Mouse (Mus musculus): ENCODE data around the gene Auts2. TPM values are rescaled to one million over a fixed set of nuclear protein-coding genes. Genes with fewer than 3 reads are reported as not detected.

Gene Auts2
- polyA plus RNA-seq, 1 experiment from 2014 or later: 36.0 TPM

DNA sequence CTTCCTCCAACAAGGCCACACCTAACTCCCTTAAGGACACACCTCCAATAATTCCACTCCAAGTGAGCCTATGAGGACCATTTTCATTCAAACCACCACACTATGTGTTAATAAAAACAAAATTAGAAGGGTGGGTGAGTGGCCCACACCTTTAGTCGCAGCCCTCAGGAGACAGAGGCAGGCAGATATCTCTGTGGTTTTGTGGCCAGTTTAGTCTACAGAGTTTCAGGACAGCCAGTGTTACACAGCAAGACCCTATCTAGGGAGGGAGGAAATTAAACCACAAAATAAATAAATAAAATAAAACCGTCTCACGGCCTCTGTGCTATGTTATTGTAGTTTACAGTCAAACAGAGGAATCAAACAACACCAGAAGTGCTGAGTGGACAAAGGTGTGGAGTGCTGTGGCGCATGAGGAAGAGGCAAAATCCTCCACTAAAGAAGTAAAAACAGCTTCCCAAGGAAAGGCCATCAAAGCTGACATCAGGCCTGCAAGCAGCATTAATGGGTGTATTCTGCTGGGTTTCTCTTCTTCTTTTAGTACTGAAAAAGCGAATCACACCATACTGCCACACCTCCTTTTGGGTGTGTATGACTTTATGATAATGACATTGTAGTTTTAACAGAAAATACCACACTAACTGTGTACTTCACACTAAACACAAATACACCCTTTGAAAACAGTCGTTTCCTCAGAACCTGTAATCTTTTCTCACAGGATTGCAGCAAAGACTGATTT lies 109.6 kb downstream of the Auts2 start:
- Histone ChIP-seq H3K27me3 (ENCODE audit: control insufficient read depth, insufficient read depth, low read length) (no peaks in the 10 kb centered on the region), H3K9me3 (ENCODE audit: control insufficient read depth, low read length) (no peaks in the 10 kb centered on the region), H3K9ac (ENCODE audit: low read length) (no peak overlapping the region), H3K4me1 (ENCODE audit: control insufficient read depth, insufficient read depth, low read length) (peaks cover 2% of the 10 kb centered on the region; the same call in 1 of the 2 replicates), H3K27ac (ENCODE audit: low read depth, low read length) (no peak overlapping the region), H3K4me3 (ENCODE audit: low read depth, low read length) (no peak overlapping the region), H3K4me2 (no peak overlapping the region), H3K36me3 (ENCODE audit: control insufficient read depth, insufficient read depth, low read length) (no peaks in the 10 kb centered on the region)
- WGBS: 83% methylated on average over 6 of the region's 6 CpGs
- DNase-seq (ENCODE audit: low spot score, missing footprints) (no peak), ATAC-seq (ENCODE audit: low FRiP score) (no peak)

DNA sequence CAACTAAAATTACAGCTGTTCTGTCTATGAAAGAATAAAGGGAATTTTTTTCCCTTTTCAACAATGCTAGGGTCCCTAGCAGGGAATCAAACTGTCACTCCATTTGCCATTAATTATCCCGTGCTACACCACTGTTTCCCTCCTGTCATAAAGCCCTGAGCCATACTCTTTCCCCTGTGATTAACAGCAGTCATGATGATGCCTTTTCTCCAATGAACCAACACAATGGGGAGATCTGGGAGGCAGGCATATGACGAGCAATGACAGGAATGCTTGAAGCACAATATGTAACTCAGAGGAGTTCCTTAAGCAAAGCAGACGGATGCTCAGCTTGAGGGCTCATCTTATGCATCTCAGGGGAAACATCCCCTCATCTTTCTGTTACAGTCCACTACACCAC lies 113.8 kb downstream of the Auts2 start:
- Histone ChIP-seq H3K27ac (ENCODE audit: low read depth, low read length) (no peak overlapping the region), H3K4me1 (ENCODE audit: control insufficient read depth, insufficient read depth, low read length) (no peaks in the 10 kb centered on the region), H3K9ac (ENCODE audit: low read length) (no peak overlapping the region), H3K4me2 (no peak overlapping the region), H3K27me3 (ENCODE audit: control insufficient read depth, insufficient read depth, low read length) (no peaks in the 10 kb centered on the region), H3K4me3 (ENCODE audit: low read depth, low read length) (no peak overlapping the region), H3K36me3 (ENCODE audit: control insufficient read depth, insufficient read depth, low read length) (no peaks in the 10 kb centered on the region), H3K9me3 (ENCODE audit: control insufficient read depth, low read length) (no peaks in the 10 kb centered on the region)
- ATAC-seq (ENCODE audit: low FRiP score): no peak
- 77% methylated on average over 3 of the region's 3 CpGs for WGBS
- DNase-seq (ENCODE audit: low spot score, missing footprints): no peak

DNA sequence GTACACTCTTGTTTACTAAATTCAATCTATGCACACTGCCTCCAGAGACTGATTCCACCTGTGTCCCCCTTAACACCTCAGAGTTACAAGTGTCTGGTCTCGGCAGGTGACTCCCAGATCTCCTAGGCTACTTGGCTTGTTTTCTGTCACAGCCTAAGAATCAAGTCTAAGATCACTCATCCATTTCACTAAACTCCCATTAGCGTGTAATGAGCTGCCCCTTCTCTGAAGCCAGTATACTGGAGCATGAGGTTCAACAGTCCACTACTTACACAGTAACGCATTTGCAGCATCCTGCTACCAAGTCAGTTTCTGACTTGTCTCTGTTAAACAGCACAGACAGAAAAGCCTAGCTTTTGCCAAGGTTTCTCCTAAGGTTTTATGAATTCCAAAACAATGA lies 116.8 kb downstream of the Auts2 start:
- H3K4me1 ChIP-seq (ENCODE audit: control insufficient read depth, insufficient read depth, low read length): no peaks in the 10 kb centered on the region
- no peaks in the 10 kb centered on the region for H3K27me3 ChIP-seq (ENCODE audit: control insufficient read depth, insufficient read depth, low read length)
- H3K4me3 ChIP-seq (ENCODE audit: low read depth, low read length): no peak overlapping the region
- H3K9me3 ChIP-seq (ENCODE audit: control insufficient read depth, low read length): no peaks in the 10 kb centered on the region
- DNase-seq (ENCODE audit: low spot score, missing footprints) (no peak), ATAC-seq (ENCODE audit: low FRiP score) (no peak)
- no peaks in the 10 kb centered on the region for H3K36me3 ChIP-seq (ENCODE audit: control insufficient read depth, insufficient read depth, low read length)
- WGBS: 76% methylated on average over 3 of the region's 3 CpGs
- no peak overlapping the region for H3K27ac ChIP-seq (ENCODE audit: low read depth, low read length)
- H3K9ac ChIP-seq (ENCODE audit: low read length): no peak overlapping the region
- no peak overlapping the region for H3K4me2 ChIP-seq

DNA sequence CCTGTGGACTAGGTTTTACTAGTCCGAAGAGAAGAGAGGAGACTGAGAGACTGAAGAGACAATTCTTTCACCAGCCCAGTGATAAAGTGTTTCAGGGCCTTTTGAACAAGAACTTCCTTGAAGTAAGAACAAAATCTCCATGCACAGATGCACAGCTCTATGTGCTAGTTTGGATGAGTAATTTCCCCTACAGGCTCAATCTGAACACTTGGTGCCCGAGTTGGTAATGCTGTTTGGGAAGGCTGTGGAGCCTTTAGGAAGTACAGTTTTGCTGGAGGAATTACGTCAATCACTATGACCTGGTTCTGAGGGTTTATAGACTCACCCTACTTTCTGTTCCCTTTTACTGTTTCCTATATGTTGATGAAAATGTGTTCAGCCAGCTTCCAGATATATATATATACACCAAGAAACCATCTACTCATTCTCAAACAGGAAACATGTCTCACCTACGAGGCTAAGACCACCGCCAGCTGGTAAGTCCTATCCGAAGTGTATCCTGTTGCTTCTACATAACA lies 117.3 kb downstream of the Auts2 start:
- Histone ChIP-seq H3K27me3 (ENCODE audit: control insufficient read depth, insufficient read depth, low read length) (no peaks in the 10 kb centered on the region), H3K4me1 (ENCODE audit: control insufficient read depth, insufficient read depth, low read length) (no peaks in the 10 kb centered on the region), H3K4me2 (no peak overlapping the region), H3K4me3 (ENCODE audit: low read depth, low read length) (no peak overlapping the region), H3K9ac (ENCODE audit: low read length) (no peak overlapping the region), H3K9me3 (ENCODE audit: control insufficient read depth, low read length) (no peaks in the 10 kb centered on the region), H3K36me3 (ENCODE audit: control insufficient read depth, insufficient read depth, low read length) (no peaks in the 10 kb centered on the region), H3K27ac (ENCODE audit: low read depth, low read length) (no peak overlapping the region)
- DNase-seq (ENCODE audit: low spot score, missing footprints) (no peak), ATAC-seq (ENCODE audit: low FRiP score) (no peak)
- WGBS: 85% methylated on average over 6 of the region's 6 CpGs

DNA sequence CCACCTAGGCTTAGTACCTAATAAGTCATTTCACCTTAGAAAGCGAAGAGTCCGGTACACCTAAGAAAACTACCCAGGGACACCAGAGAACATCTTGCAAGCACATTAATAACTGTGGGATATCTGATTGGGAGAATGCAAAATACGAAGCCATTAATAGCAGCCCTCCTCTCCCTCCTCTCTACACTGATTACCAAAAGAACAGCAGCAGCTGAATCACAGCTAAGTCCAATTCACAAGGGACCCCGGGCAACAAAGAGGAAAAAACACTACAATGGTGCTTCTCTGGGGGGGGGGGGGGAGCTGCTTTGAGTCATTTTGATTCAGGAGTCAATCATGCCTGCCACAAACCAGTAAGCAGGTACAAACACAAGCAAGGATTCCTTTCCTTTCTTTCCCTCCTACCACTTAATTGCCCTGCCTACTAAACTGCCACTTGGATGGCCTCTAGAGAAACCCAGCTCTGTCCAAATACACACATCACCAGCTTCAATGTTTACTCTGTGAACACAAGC lies 132.7 kb downstream of the Auts2 start:
- DNase-seq (ENCODE audit: low spot score, missing footprints) (peak; percentile 89), ATAC-seq (ENCODE audit: low FRiP score) (peak; percentile 24; the same call in 1 of the 2 replicates)
- Histone ChIP-seq H3K27ac (ENCODE audit: low read depth, low read length) (peak overlapping the region; percentile 15; the same call in 1 of the 2 replicates), H3K9me3 (ENCODE audit: control insufficient read depth, low read length) (no peaks in the 10 kb centered on the region), H3K4me1 (ENCODE audit: control insufficient read depth, insufficient read depth, low read length) (peaks cover 20% of the 10 kb centered on the region), H3K9ac (ENCODE audit: low read length) (no peak overlapping the region), H3K4me2 (no peak overlapping the region; the same call in 1 of the 2 replicates), H3K36me3 (ENCODE audit: control insufficient read depth, insufficient read depth, low read length) (no peaks in the 10 kb centered on the region), H3K4me3 (ENCODE audit: low read depth, low read length) (no peak overlapping the region), H3K27me3 (ENCODE audit: control insufficient read depth, insufficient read depth, low read length) (no peaks in the 10 kb centered on the region)
- WGBS: 35% methylated on average over 4 of the region's 4 CpGs

DNA sequence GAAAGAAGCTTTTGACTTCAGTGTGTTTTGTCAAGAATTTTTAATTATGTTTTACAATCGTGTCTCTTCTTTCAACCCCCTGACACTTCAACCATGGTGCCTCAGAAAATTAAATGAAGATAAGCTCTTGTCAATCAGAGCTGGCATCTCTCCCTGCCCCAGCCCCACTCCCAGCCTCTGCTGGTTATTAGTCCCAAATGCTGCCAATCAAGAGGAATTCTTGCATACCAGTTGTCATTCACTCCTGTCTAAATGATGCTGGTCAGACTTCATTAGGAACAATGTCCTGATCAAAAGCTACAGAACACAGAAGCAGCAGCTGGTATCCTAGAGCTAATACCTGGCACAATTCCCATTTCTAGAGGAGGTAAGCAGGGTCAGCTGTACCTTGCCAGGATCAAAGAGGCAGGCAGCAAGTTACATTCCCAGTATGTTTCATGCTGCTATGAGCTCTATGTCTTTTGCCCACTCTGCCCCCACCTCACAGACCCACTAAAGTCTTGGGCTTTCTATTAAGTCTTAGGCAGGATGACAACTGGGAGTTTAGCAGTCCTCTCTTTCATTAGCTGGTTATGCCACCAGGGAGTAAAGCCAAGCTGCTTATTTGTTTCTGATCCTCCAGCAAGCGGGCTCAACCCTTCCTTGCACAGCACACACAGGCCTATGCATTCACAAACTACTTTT lies 134.1 kb downstream of the Auts2 start:
- H3K9me3 ChIP-seq (ENCODE audit: control insufficient read depth, low read length): no peaks in the 10 kb centered on the region
- no peak overlapping the region for H3K27ac ChIP-seq (ENCODE audit: low read depth, low read length)
- H3K9ac ChIP-seq (ENCODE audit: low read length): no peak overlapping the region
- peak; percentile 44 for ATAC-seq (ENCODE audit: low FRiP score)
- peaks cover 20% of the 10 kb centered on the region for H3K4me1 ChIP-seq (ENCODE audit: control insufficient read depth, insufficient read depth, low read length)
- H3K27me3 ChIP-seq (ENCODE audit: control insufficient read depth, insufficient read depth, low read length): no peaks in the 10 kb centered on the region
- no peak overlapping the region for H3K4me2 ChIP-seq
- no peaks in the 10 kb centered on the region for H3K36me3 ChIP-seq (ENCODE audit: control insufficient read depth, insufficient read depth, low read length)
- H3K4me3 ChIP-seq (ENCODE audit: low read depth, low read length): no peak overlapping the region
- WGBS: 20% methylated on average over 2 of the region's 2 CpGs
- no peak for DNase-seq (ENCODE audit: low spot score, missing footprints)

DNA sequence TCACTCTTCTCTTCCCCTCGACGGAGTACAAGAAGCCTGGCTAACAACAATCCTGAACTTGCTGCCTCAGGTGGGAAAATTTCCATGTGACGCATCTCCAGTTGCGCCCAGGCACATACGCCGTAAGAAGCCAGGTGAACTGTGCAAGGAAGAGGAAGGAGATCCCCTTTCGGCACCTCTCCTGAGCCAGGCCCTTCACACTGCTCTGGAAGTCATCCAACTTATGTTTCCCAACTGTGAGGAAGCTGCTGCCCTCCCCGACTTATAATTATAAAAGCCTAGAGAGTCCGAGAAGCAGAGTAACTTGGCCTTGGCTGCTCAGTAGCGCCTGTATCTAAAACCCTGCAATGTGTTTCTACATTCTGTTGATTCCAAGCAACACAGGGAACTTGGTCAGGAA lies 142.6 kb downstream of the Auts2 start:
- ATAC-seq (ENCODE audit: low FRiP score) (no peak), DNase-seq (ENCODE audit: low spot score, missing footprints) (no peak)
- no peak overlapping the region for H3K27ac ChIP-seq (ENCODE audit: low read depth, low read length)
- no peaks in the 10 kb centered on the region for H3K27me3 ChIP-seq (ENCODE audit: control insufficient read depth, insufficient read depth, low read length)
- H3K9ac ChIP-seq (ENCODE audit: low read length): no peak overlapping the region
- H3K4me2 ChIP-seq: no peak overlapping the region
- H3K9me3 ChIP-seq (ENCODE audit: control insufficient read depth, low read length): no peaks in the 10 kb centered on the region
- H3K4me1 ChIP-seq (ENCODE audit: control insufficient read depth, insufficient read depth, low read length): peaks cover 19% of the 10 kb centered on the region
- H3K4me3 ChIP-seq (ENCODE audit: low read depth, low read length): no peak overlapping the region
- no peaks in the 10 kb centered on the region for H3K36me3 ChIP-seq (ENCODE audit: control insufficient read depth, insufficient read depth, low read length)
- 89% methylated on average over 10 of the region's 10 CpGs for WGBS

DNA sequence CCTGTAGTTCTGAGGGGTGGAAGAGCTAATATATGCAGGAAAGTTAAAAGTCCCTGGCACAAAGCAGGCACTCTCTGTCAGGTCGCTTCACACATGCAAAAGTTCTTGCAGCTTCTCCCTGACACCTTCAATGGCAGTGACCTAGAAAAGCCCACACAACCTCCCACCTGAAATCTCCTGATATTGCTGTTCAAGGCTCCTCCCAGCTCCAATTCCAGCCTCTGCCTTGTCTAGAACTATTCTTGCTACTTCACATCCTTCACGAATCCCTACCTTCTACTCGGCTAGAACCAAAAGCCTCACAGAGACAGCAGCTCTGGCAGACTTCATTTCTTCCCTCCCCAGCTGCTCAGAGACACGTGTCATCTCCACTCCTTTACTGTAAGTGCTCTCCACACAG lies 143.7 kb downstream of the Auts2 start:
- ATAC-seq (ENCODE audit: low FRiP score) (no peak), DNase-seq (ENCODE audit: low spot score, missing footprints) (no peak)
- H3K27ac ChIP-seq (ENCODE audit: low read depth, low read length): no peak overlapping the region
- no peak overlapping the region for H3K4me2 ChIP-seq
- H3K4me3 ChIP-seq (ENCODE audit: low read depth, low read length): no peak overlapping the region
- no peaks in the 10 kb centered on the region for H3K27me3 ChIP-seq (ENCODE audit: control insufficient read depth, insufficient read depth, low read length)
- 52% methylated on average over 4 of the region's 4 CpGs for WGBS
- peaks cover 24% of the 10 kb centered on the region for H3K4me1 ChIP-seq (ENCODE audit: control insufficient read depth, insufficient read depth, low read length)
- no peaks in the 10 kb centered on the region for H3K36me3 ChIP-seq (ENCODE audit: control insufficient read depth, insufficient read depth, low read length)
- H3K9ac ChIP-seq (ENCODE audit: low read length): no peak overlapping the region
- H3K9me3 ChIP-seq (ENCODE audit: control insufficient read depth, low read length): no peaks in the 10 kb centered on the region

DNA sequence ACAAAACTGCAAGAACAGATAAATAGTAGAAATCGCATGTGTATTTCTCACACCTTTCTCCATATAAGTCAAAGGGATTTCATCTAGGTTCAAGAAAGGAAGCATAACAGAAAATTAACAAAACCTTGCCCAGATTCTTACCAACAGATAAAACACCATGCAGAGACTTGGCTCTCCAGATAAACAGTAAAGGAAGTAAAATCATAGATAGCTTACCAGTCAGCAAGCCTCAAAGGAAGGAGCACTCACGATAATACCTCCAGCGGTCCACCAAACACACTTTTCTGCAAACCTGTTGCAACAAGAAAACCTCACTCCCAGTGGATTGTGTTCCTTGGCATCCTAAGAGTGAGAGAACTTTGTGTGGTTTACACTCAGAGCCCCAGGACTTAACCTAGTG lies 147.2 kb downstream of the Auts2 start:
- Histone ChIP-seq H3K9ac (ENCODE audit: low read length) (no peak overlapping the region), H3K4me2 (no peak overlapping the region), H3K4me1 (ENCODE audit: control insufficient read depth, insufficient read depth, low read length) (peaks cover 28% of the 10 kb centered on the region), H3K36me3 (ENCODE audit: control insufficient read depth, insufficient read depth, low read length) (no peaks in the 10 kb centered on the region), H3K27me3 (ENCODE audit: control insufficient read depth, insufficient read depth, low read length) (no peaks in the 10 kb centered on the region), H3K4me3 (ENCODE audit: low read depth, low read length) (no peak overlapping the region), H3K9me3 (ENCODE audit: control insufficient read depth, low read length) (no peaks in the 10 kb centered on the region), H3K27ac (ENCODE audit: low read depth, low read length) (no peak overlapping the region)
- ATAC-seq (ENCODE audit: low FRiP score) (no peak), DNase-seq (ENCODE audit: low spot score, missing footprints) (no peak)
- WGBS: 97% methylated on average over 3 of the region's 3 CpGs

Data from midbrain, embryonic 11.5 days (tissue).